Mouse (Mus musculus) macrophage (primary cell): Measurements from ENCODE around the gene Cep131. TPM values are rescaled to one million over a fixed set of nuclear protein-coding genes. Genes with fewer than 3 reads are reported as not detected.

ENCODE experiments used
- H3K27ac ChIP-seq: fragments of 350-480 bp; formaldehyde crosslinking; 2 replicates; pipeline ENCODE4 v1.9.0; 2021
- H3K36me3 ChIP-seq: fragments of 350-480 bp; formaldehyde crosslinking; 2 replicates; pipeline ENCODE4 v1.9.0; 2021; ENCODE audit errors: inconsistent target
- H3K4me3 ChIP-seq: fragments of 350-480 bp; formaldehyde crosslinking; 2 replicates; pipeline ENCODE4 v1.9.0; 2021; ENCODE audit errors: inconsistent target
- H3K79me2 ChIP-seq: fragments of 350-480 bp; formaldehyde crosslinking; 2 replicates; pipeline ENCODE4 v1.9.0; 2021; ENCODE audit errors: inconsistent target
- WGBS: methylation state at CpG from one replicate; pipeline ENCODE4 v1.1.7; 2026; ENCODE audit warnings: inconsistent platforms; ENCODE audit not compliant: missing documents; 5-methylcytosine and 5-hydroxymethylcytosine counted together
- polyA plus RNA-seq: library from polyadenylated mRNA; stranded (reverse); fragments of 250-400 nt; gene quantifications from 3 replicates; pipeline ENCODE4 v1.2.4, GENCODE M21; 2018; ENCODE audit warnings: inconsistent platforms

Gene Cep131
- polyA plus RNA-seq, 1 experiment from 2014 or later = 5.7 TPM

DNA sequence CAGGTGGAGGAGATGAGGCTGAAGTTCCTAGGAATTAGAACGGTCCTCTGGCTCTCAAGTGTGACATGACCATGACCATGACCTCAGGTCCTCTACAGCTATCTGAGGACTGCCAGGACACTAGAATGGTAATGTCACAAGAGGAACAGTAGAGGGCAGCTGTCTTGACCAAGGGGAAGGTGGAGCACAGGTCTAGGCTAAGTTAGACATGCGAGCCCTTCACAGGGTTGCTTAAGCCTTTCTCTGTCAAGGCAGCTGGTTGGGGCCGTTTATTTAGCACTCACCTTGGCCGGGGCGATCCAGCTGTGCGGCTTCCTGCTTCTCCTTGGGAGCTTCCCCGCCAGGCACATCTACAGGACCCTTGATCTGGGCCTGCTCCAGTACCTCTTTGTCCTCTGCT is 23.9 kb upstream of the Cep131 start:
- no peak overlapping the region for H3K4me3 ChIP-seq
- no peak overlapping the region for H3K27ac ChIP-seq
- WGBS = 89% methylated on average over 7 of the region's 7 CpGs
- peaks cover 69% of the 10 kb centered on the region for H3K36me3 ChIP-seq
- H3K79me2 ChIP-seq = no peaks in the 10 kb centered on the region

DNA sequence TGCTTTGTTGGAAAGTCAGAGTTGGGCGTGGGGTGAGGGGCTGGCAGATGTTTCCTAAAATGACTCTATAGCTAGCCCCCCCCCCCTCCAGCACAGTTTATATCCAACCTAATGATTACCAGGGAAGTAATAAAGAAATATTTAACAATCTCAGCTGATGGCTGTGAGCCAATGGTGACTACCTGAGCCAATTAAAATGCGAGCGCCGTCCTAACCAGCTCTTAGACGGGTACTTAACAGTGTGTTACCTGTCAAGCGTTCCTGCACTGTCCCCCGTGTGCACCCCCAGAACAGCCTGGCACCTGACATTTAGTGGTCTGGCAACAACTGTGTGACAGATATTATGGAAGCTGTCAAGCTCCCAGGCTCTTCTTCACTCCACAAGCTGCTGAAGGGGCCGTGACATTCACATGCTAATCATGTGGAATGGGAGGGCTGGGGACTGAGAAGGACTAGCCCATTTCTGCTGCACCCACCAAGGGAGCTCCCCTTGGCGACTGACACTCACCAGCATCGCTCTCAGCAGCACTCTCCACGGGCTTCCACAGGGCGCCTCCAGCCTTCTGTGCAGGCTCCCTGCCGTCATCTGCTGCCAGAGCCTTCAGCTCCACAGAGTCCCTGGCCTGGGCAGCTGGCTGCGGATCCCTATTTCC is 23.1 kb upstream of the Cep131 start:
- H3K27ac ChIP-seq = no peak overlapping the region
- WGBS = 94% methylated on average over 12 of the region's 14 CpGs
- H3K36me3 ChIP-seq = peaks cover 69% of the 10 kb centered on the region
- no peaks in the 10 kb centered on the region for H3K79me2 ChIP-seq
- no peak overlapping the region for H3K4me3 ChIP-seq

- no peak overlapping the region for H3K4me3 ChIP-seq
- H3K27ac ChIP-seq = no peak overlapping the region
- peaks cover 69% of the 10 kb centered on the region for H3K36me3 ChIP-seq
- no peaks in the 10 kb centered on the region for H3K79me2 ChIP-seq
- WGBS = 95% methylated on average over 4 of the region's 9 CpGs
Observed at GRCm38 (mm10) chr11:120107796-120108195, 21.2 kb upstream of the Cep131 start.

GRCm38 (mm10) chr11:120107026-120107425 is 20.4 kb upstream of the Cep131 start:
- peaks cover 67% of the 10 kb centered on the region for H3K36me3 ChIP-seq
- 85% methylated on average over 2 of the region's 2 CpGs for WGBS
- no peak overlapping the region for H3K4me3 ChIP-seq

DNA sequence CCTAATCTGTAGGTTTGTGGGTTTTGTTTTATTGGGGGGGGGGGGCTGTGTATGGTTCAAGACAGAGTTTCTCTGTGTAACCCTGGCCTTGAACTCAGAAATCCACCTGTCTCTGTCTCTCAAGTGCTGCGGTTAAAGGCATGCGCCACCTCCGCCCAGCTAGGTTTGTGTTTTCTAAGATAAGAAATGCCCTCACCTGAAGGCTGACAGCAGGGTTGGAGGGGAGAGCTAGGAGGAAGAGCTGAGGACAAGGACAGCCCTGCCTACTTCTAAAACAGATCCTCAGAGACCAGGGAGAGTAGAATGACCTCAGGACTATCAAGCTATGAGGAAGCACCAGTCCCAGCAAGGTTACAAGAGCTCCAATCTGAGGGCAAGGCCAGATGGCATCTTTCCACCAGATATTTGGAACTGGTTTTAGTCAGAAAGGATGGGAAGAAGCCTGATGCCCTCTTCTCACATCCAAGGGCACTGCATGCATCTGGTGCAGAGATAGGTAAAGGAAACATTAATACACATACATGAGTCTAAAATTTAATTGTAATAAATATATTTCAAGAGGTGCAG is 16.9 kb upstream of the Cep131 start:
- Histone ChIP-seq H3K27ac (no peak overlapping the region), H3K36me3 (peaks cover 46% of the 10 kb centered on the region), H3K4me3 (no peak overlapping the region), H3K79me2 (peaks cover 8% of the 10 kb centered on the region; the same call in 1 of the 2 replicates)
- 100% methylated on average over 3 of the region's 3 CpGs for WGBS

More at GRCm38 (mm10) chr11:120107026-120107425, 20.4 kb upstream of the Cep131 start:
- H3K79me2 ChIP-seq = no peaks in the 10 kb centered on the region
- no peak overlapping the region for H3K27ac ChIP-seq

- Histone ChIP-seq H3K36me3 (peaks cover 22% of the 10 kb centered on the region; the same call in 1 of the 2 replicates), H3K27ac (no peak overlapping the region), H3K4me3 (no peak overlapping the region), H3K79me2 (peaks cover 26% of the 10 kb centered on the region; the same call in 1 of the 2 replicates)
- 0% methylated on average over 3 of the region's 3 CpGs for WGBS
Observed at GRCm38 (mm10) chr11:120101036-120101435, 14.4 kb upstream of the Cep131 start.

- H3K36me3 ChIP-seq = peaks cover 15% of the 10 kb centered on the region
- WGBS = under 1% methylated on average over 77 of the region's 77 CpGs
- H3K4me3 ChIP-seq = peak within 1 kb of the TSS; percentile 100
- H3K27ac ChIP-seq = peak within 1 kb of the TSS; percentile 57
- H3K79me2 ChIP-seq = peaks cover 26% of the 10 kb centered on the region; the same call in 1 of the 2 replicates
Observed at GRCm38 (mm10) chr11:120098588-120099511, 12.2 kb upstream of the Cep131 start, which contains the start of the genes Tepsin and Ndufaf8. TSS of gene Tepsin (minus strand) at chr11:120098731. TSS of gene Ndufaf8 (plus strand) at chr11:120098928.

DNA sequence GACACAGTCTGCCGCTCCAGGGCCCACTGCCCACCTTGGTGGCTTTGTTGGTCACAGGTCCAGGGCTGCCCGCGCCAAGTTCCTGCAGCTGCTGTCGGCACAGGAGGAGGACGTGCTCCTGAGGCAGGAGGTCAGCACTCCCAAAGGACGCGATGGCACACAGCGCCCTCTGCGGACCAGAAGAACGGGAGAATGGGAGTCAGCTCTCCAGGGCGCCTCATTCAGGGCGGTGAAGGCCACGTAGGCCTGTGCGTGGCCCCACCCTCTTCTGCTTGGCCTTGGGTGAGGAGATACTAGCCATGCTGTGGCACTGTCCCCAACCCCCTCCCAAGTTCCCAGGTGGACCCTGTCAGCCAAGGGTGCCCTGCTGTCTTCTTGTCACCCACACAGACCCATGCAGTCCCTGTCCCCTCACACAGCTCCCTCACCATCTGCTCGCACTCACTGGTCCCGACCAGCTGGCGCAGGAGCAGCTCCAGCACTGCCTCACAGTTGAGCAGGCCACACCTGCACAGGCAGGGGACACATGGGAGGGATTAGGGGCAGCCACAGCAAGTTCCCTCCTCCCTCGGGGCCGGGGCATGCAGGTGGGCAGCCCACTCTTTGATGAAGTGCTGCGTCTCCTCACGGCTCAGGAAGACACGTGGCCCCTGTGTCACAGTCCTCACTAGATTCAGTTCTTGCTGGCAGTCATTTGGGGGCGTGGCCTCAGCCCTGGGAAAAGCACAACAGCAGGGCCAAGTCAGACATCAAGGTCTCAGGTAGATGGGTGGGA is 6.4 kb upstream of the Cep131 start:
- WGBS = 96% methylated on average over 23 of the region's 23 CpGs
- H3K4me3 ChIP-seq = no peak overlapping the region
- peaks cover 47% of the 10 kb centered on the region for H3K36me3 ChIP-seq

DNA sequence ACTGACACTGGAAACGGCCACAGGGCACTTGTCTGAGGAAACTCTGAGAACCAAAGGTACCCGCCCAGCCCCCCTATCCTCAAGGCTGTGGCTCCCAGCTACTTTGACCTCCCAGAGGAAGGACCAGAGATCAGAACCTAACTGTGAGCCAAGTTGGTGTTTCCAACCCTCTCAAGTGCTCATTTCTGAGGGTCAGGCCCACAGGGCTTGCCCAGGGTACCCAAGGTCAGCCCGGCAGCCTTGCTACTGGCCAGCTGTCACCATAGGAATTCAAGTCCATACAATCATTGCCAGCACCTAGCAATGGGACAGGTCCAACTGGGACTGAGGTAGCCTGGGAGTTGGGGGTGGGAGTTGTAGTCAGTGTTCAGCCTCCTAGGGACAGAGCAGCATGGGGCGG is 4.0 kb upstream of the Cep131 start:
- H3K79me2 ChIP-seq = no peaks in the 10 kb centered on the region
- H3K27ac ChIP-seq = no peak overlapping the region
- peaks cover 44% of the 10 kb centered on the region for H3K36me3 ChIP-seq
- 91% methylated on average over 4 of the region's 4 CpGs for WGBS
- no peak overlapping the region for H3K4me3 ChIP-seq

More for the DNA sequence above, 6.4 kb upstream of the Cep131 start:
- peaks cover 14% of the 10 kb centered on the region; the same call in 1 of the 2 replicates for H3K79me2 ChIP-seq
- H3K27ac ChIP-seq = no peak overlapping the region

DNA sequence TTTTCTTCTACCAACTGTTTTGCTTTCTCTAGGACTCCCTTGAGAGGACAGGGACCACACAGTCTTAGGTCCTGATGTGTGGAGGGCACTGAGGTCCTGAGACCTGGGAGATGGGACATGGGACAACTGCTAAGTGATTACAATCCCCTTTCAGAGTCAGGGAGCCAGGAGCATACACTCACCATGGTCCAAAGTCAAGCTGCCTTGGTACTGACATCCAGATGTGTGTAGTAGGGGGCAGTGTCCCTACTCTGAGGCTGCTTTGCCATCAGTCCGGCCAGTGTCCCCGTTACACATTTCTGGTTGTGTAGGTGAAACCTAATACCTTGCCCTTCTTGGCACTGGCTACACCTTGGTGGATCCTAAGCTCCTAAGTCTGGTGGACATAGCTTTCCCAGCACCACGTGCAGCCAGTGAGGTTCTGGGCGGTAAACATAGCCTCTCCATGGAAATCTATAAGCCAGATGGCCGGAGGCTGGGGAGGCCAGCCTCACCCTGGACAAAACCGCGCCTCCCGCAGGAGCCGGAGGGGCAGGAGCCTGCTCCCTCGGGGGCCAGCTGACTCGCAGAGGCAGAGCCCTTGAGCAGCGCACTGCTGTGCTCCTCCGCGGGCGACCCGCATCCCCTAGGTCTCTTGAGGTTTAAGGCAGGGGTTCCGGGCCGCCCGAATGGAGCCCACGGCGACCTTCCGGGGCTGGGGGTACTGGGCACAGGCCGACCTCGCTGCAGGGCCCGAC is 568 bp downstream of the Cep131 start:
- H3K27ac ChIP-seq = no peak overlapping the region
- H3K36me3 ChIP-seq = peaks cover 5% of the 10 kb centered on the region; the same call in 1 of the 2 replicates
- no peaks in the 10 kb centered on the region for H3K79me2 ChIP-seq
- WGBS = under 1% methylated on average over 25 of the region's 25 CpGs
- H3K4me3 ChIP-seq = peak overlapping the region; percentile 22

DNA sequence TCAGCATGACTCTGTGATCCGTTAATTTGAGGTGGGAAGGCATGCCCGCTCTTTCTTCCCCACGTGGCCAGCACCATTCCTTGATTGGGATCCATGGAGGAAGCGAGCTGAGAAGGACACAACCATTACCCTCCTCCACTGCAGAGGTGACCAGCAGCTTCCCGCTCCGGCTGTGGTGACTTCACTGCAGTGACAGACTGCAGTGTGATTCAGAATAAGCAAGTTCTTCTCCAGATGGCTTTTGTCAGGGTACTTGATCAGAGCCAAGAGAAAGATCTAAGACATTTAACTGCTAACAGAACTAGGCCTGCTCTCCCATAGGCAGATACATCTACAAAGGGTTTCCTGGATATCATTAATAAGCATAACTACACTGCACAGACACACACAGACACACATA is 6.3 kb downstream of the Cep131 start:
- Histone ChIP-seq H3K79me2 (no peaks in the 10 kb centered on the region), H3K36me3 (no peaks in the 10 kb centered on the region), H3K27ac (no peak overlapping the region), H3K4me3 (no peak overlapping the region)
- WGBS = 100% methylated on average over 6 of the region's 6 CpGs

- Histone ChIP-seq H3K4me3 (no peak overlapping the region), H3K36me3 (no peaks in the 10 kb centered on the region), H3K27ac (no peak overlapping the region), H3K79me2 (no peaks in the 10 kb centered on the region)
- 88% methylated on average over 3 of the region's 3 CpGs for WGBS
Observed at GRCm38 (mm10) chr11:120076191-120076590, 10.4 kb downstream of the Cep131 start.

- 94% methylated on average over 9 of the region's 9 CpGs for WGBS
- Histone ChIP-seq H3K4me3 (no peak overlapping the region), H3K27ac (no peak overlapping the region), H3K79me2 (no peaks in the 10 kb centered on the region), H3K36me3 (no peaks in the 10 kb centered on the region)
Observed at GRCm38 (mm10) chr11:120072986-120073647, 13.5 kb downstream of the Cep131 start.
